Mouse (Mus musculus) heart, embryonic 13.5 days (tissue): Measurements from ENCODE around the gene Ceacam3. TPM values are rescaled to one million over a fixed set of nuclear protein-coding genes. Genes with fewer than 3 reads are reported as not detected.
"Not testable (repeated sequence)": the region's sequence is repeated elsewhere in the genome, so short reads cannot be mapped to it uniquely, and the experiment has no call there.

ENCODE experiments used
- ATAC-seq: fragments of 200-750 bp; cut with Nextera tagmentation; 2 replicates; pipeline ENCODE4 v1.8.0; 2017; ENCODE audit warnings: moderate TSS enrichment; ENCODE audit not compliant: insufficient number of reproducible peaks, low FRiP score, low TSS enrichment; ENCODE audit errors: extremely low read depth
- H3K27ac ChIP-seq: fragments of 300-500 bp; sonication (generic); replicated peaks from 2 replicates; pipeline ENCODE4 v1.5.1; 2015; ENCODE audit warnings: moderate library complexity, mild to moderate bottlenecking, inconsistent platforms
- H3K27me3 ChIP-seq: fragments of 300-500 bp; sonication (generic); replicated peaks from 2 replicates; pipeline ENCODE4 v1.6.1; 2015; ENCODE audit warnings: mild to moderate bottlenecking, inconsistent platforms
- H3K36me3 ChIP-seq: fragments of 300-500 bp; sonication (generic); 2 replicates; pipeline ENCODE4 v1.6.1; 2015; ENCODE audit warnings: mild to moderate bottlenecking, inconsistent platforms
- H3K4me1 ChIP-seq: fragments of 300-500 bp; sonication (generic); 2 replicates; pipeline ENCODE4 v1.6.1; 2015; ENCODE audit warnings: inconsistent platforms
- H3K4me2 ChIP-seq: fragments of 300-500 bp; sonication (generic); 2 replicates; pipeline ENCODE4 v1.6.1; 2015; ENCODE audit warnings: inconsistent platforms, mild to moderate bottlenecking, moderate library complexity
- H3K4me3 ChIP-seq: fragments of 300-500 bp; sonication (generic); 2 replicates; pipeline ENCODE4 v1.5.1; 2015; ENCODE audit warnings: moderate library complexity, mild to moderate bottlenecking, inconsistent platforms
- H3K9ac ChIP-seq: fragments of 300-500 bp; sonication (generic); 2 replicates; pipeline ENCODE4 v1.6.1; 2015; ENCODE audit warnings: inconsistent platforms, mild to moderate bottlenecking, moderate library complexity
- H3K9me3 ChIP-seq: fragments of 300-500 bp; sonication (generic); 2 replicates; pipeline ENCODE4 v1.6.1; 2016; ENCODE audit warnings: inconsistent platforms
- WGBS: fragments of 180-500 bp; shearing (Covaris S2); methylation state at CpG from one replicate; pipeline ENCODE4 v1.1.7; 2015; ENCODE audit warnings: mixed read lengths; 5-methylcytosine and 5-hydroxymethylcytosine counted together
- polyA plus RNA-seq: library from polyadenylated mRNA; unstranded; fragments of >200 nt; fragmentation: Nextera tagmentation; extraction: Ambion mirVana; gene quantifications from 2 replicates; pipeline ENCODE4 v1.2.1, GENCODE M21; 2015

Ceacam3 gene
- not detected in 2 replicates for polyA plus RNA-seq

GRCm38 (mm10) chr7:17149931-17150330, at the start of gene Ceacam3:
Gene Ceacam3 (plus strand): TSS chr7:17150282.
- Histone ChIP-seq H3K4me1 (no peaks in the 10 kb centered on the region), H3K4me2 (no peak within 1 kb of the TSS), H3K36me3 (no peaks in the 10 kb centered on the region), H3K9ac (no peak within 1 kb of the TSS), H3K9me3 (peaks cover 22% of the 10 kb centered on the region; the same call in 1 of the 2 replicates), H3K27me3 (no peaks in the 10 kb centered on the region), H3K27ac (no peak within 1 kb of the TSS), H3K4me3 (no peak within 1 kb of the TSS)
- ATAC-seq = no peak
- 74% methylated on average over 2 of the region's 2 CpGs for WGBS

DNA sequence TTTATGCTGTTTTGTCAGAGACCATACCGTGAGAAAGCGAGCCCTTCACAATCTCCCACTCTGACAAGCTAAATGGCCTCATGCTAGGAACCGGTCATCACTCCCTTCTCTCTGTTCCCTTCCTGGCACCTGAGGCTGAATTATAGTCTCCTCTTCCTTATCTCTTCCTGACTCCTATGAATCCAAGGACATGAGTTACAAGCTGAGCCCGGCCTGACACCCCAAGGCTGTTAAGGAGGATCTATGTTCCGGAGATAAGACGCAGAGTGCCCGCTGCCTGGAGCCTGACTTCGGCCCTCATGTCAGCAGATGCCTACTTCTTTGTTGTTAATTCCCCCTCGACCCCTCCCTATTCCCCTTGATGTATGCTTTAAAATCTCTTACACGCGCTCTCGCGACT, 48.5 kb upstream of the Ceacam3 start:
- H3K4me2 ChIP-seq, H3K9ac ChIP-seq, H3K27me3 ChIP-seq, H3K4me3 ChIP-seq, H3K9me3 ChIP-seq, ATAC-seq, H3K27ac ChIP-seq, H3K36me3 ChIP-seq, H3K4me1 ChIP-seq: not testable (repeated sequence)
- WGBS = 80% methylated on average over 13 of the region's 13 CpGs

DNA sequence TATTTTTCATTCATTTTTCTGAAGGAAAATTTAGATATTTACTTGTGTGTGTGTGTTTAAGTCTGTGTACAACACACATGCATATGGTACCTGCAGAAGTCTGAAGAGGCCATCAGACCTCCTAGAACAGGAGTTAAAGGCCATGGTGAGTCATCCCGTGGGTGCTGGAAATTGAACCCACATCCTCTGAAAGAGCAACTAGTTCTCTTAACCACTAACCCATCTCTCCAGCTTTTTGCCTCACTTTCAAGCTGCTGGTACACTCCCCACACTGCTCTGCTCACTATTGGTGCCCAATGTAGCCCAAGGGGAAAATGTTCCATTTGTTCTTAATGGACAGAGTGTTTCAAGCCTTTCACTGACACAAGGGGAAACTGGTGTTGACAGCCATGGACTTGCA, 14.8 kb upstream of the Ceacam3 start:
- ATAC-seq = no peak
- H3K4me1 ChIP-seq = no peaks in the 10 kb centered on the region
- H3K4me2 ChIP-seq = no peak overlapping the region
- no peak overlapping the region for H3K27ac ChIP-seq
- no peaks in the 10 kb centered on the region for H3K27me3 ChIP-seq
- no peak overlapping the region for H3K9ac ChIP-seq
- H3K36me3 ChIP-seq = no peaks in the 10 kb centered on the region
- H3K9me3 ChIP-seq = no peaks in the 10 kb centered on the region
- no peak overlapping the region for H3K4me3 ChIP-seq
- WGBS = 76% methylated on average over 1 of the region's 1 CpGs

DNA sequence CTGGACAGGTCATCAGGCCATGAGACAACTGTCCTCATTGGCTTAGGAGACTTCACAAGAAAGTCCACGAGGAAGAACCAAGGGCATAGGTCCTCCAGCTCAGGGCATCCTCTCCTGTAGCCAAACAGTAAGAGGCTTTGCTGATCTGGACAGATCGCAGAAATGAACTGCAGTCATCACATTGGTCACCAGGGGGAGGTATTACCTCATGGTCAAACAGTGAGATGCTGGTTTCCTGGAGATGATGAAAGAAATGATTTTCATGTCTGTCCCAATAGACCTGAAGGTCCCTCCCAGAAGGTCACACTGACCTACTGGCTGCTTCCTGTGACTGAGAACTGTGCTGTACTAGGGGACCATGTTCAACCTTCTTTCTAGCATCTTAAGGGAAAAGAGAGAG, 5.6 kb downstream of the Ceacam3 start:
- Histone ChIP-seq H3K27ac (no peak overlapping the region), H3K9me3 (peaks cover 14% of the 10 kb centered on the region; the same call in 1 of the 2 replicates), H3K4me2 (no peak overlapping the region), H3K36me3 (no peaks in the 10 kb centered on the region), H3K4me3 (no peak overlapping the region), H3K27me3 (no peaks in the 10 kb centered on the region), H3K9ac (no peak overlapping the region), H3K4me1 (no peaks in the 10 kb centered on the region)
- WGBS = 20% methylated on average over 2 of the region's 2 CpGs
- ATAC-seq = no peak

DNA sequence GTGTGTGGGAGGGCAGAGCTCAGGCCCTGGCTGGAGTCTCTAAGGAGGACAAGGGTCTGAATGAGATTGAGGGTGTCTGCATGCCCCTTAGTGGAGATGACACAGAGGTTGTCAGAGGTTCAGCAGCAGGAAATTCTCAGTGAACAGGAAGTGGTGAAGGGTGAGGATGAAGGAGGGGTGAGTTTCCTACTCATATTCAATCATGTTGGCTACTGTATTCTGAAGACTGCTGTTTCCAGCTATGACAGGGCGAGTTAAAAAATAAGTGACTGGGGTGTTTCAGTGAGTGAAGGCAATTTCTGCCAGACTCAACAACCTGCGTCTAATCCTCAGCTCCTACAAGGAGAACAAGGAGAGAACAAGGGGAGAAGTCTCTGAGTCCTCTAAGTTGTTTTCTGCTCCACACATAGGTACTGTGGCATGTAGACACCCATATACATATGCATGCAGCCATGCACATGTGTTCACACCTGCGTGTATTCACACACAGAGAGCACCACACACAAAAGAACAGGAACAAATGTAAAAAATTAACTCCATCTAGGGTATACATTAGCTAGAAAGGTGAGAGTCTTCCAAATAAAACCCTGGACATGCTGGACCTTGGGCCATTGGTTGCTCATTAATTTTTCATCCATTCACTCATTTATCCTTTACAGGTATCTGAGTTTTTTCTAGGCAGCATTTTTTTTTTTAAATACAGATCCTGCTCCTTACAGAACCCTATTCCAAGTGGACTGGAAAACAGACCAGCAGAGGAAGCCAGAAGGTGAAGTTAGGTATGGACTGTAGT, 7.0 kb downstream of the Ceacam3 start:
- ATAC-seq = no peak
- Histone ChIP-seq H3K4me2 (no peak overlapping the region), H3K27me3 (no peaks in the 10 kb centered on the region), H3K36me3 (no peaks in the 10 kb centered on the region), H3K4me3 (no peak overlapping the region), H3K27ac (no peak overlapping the region), H3K9ac (no peak overlapping the region), H3K9me3 (0 out of 2 replicates have a peak, but pooled peaks cover 9% of the 10 kb centered on the region), H3K4me1 (no peaks in the 10 kb centered on the region)
- WGBS = 56% methylated on average over 3 of the region's 3 CpGs

DNA sequence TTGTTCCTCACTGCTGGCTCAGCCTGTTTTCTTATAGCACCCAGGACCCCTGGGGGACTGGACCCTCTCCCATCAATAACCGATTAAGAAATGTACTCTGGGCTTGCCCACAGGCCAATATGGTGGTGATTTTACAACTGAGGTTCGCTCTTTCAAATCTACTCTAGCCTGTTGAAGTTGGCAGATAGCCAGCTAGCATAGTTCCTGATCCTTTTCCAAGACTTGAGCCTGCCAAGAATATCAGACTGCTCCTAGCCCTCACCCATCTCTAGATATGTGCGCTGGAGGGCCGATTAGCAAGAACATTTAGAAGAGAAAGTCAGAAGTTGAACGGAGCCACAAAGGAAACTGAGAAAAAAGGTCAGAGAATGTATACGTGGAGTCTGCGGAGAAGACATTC, 8.9 kb downstream of the Ceacam3 start:
- Histone ChIP-seq H3K9ac (no peak overlapping the region), H3K9me3 (0 out of 2 replicates have a peak, but pooled peaks cover 6% of the 10 kb centered on the region), H3K27me3 (no peaks in the 10 kb centered on the region), H3K4me3 (no peak overlapping the region), H3K4me2 (no peak overlapping the region), H3K4me1 (no peaks in the 10 kb centered on the region), H3K27ac (no peak overlapping the region), H3K36me3 (no peaks in the 10 kb centered on the region)
- 60% methylated on average over 7 of the region's 7 CpGs for WGBS
- no peak for ATAC-seq

- Histone ChIP-seq H3K27ac (no peak overlapping the region), H3K4me3 (no peak overlapping the region), H3K27me3 (no peaks in the 10 kb centered on the region), H3K36me3 (no peaks in the 10 kb centered on the region), H3K9me3 (peaks cover 8% of the 10 kb centered on the region), H3K9ac (no peak overlapping the region), H3K4me1 (no peaks in the 10 kb centered on the region), H3K4me2 (no peak overlapping the region)
- 70% methylated on average over 4 of the region's 4 CpGs for WGBS
- ATAC-seq = no peak
Observed at GRCm38 (mm10) chr7:17171827-17172226, 21.7 kb downstream of the Ceacam3 start.

GRCm38 (mm10) chr7:17203177-17203576, 53.1 kb downstream of the Ceacam3 start, which contains the start of gene Psg29:
Gene Psg29 (plus strand): TSS chr7:17203477.
- Histone ChIP-seq H3K27me3 (no peaks in the 10 kb centered on the region), H3K4me1 (no peaks in the 10 kb centered on the region), H3K4me3 (no peak within 1 kb of the TSS), H3K4me2 (no peak within 1 kb of the TSS), H3K36me3 (no peaks in the 10 kb centered on the region), H3K9me3 (peaks cover 44% of the 10 kb centered on the region), H3K9ac (no peak within 1 kb of the TSS), H3K27ac (no peak within 1 kb of the TSS)
- ATAC-seq = no peak

- no peak overlapping the region for H3K4me2 ChIP-seq
- no peak overlapping the region for H3K27ac ChIP-seq
- no peak overlapping the region for H3K4me3 ChIP-seq
- WGBS = 57% methylated on average over 3 of the region's 3 CpGs
- H3K36me3 ChIP-seq = no peaks in the 10 kb centered on the region
- H3K4me1 ChIP-seq = no peaks in the 10 kb centered on the region
- H3K9me3 ChIP-seq = peaks cover 51% of the 10 kb centered on the region
- ATAC-seq = no peak
- H3K9ac ChIP-seq = no peak overlapping the region
- no peaks in the 10 kb centered on the region for H3K27me3 ChIP-seq
Observed at GRCm38 (mm10) chr7:17205530-17206184, 55.6 kb downstream of the Ceacam3 start.

Other genes with a start within 250 kb of the Ceacam3 start
- gene Ptgir, start 243.8 kb upstream of the Ceacam3 start, polyA plus RNA-seq = 0.32 and 0.59 TPM in 2 replicates
- 85.5 and 101 TPM in 2 replicates for gene Calm3, start 226.2 kb upstream of the Ceacam3 start, polyA plus RNA-seq
- 4.0 and 4.1 TPM in 2 replicates for gene Pnmal2, start 205.6 kb upstream of the Ceacam3 start, polyA plus RNA-seq
- 0.11 and 0.15 TPM in 2 replicates for gene Pnmal1, start 190.6 kb upstream of the Ceacam3 start, polyA plus RNA-seq
- 0.09 and 0.14 TPM in 2 replicates for gene Gm42372, start 167.2 kb upstream of the Ceacam3 start, polyA plus RNA-seq
- gene Ccdc8, start 157.6 kb upstream of the Ceacam3 start, polyA plus RNA-seq = 25.5 and 25.8 TPM in 2 replicates
- gene Ppp5c, start 122.4 kb upstream of the Ceacam3 start, polyA plus RNA-seq = 82.3 and 94.0 TPM in 2 replicates
- gene Hif3a, start 87.9 kb upstream of the Ceacam3 start, polyA plus RNA-seq = 26.7 and 26.8 TPM in 2 replicates
- 0.10 TPM in 1 of 2 replicates, not detected in the other for gene Psg16, start 76.2 kb upstream of the Ceacam3 start, polyA plus RNA-seq
- gene Psg29, start 53.2 kb downstream of the Ceacam3 start, polyA plus RNA-seq = not detected in 2 replicates